Mouse (Mus musculus) ES-Bruce4 (cell line): Measurements from ENCODE around the gene Gosr1.

Experiments
- CTCF ChIP-seq: IDR thresholded peaks from one replicate; pipeline ENCODE4 v1.8.1; 2011; ENCODE audit warnings: low read depth, low read length
- POLR2A ChIP-seq: IDR thresholded peaks from one replicate; pipeline ENCODE4 v1.8.1; 2011; ENCODE audit warnings: low read length; ENCODE audit not compliant: insufficient read depth

DNA sequence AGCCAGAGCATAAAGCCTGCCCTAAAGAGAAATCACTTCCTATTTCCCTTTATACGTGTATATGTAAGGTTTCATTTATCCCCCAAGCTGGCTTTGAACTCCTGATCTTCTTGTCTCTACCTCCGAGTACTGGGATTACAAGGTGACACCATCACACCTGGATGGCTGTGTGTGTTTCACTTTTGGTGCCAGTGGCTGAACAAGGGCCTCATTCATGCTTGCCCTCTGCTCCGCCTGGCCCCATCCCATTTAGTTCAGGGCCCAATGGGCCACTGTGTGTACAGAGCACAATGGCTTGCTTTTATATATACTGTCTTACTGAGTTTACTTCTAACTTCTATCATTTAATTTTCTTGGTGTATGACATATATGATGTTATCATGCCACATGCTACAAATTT lies 11.1 kb downstream of the Gosr1 start:
- TF ChIP-seq CTCF (no peak), POLR2A (no peak)
